Mouse (Mus musculus): ENCODE results near the gene Rsl24d1. TPM values are rescaled to one million over a fixed set of nuclear protein-coding genes. Genes with fewer than 3 reads are reported as not detected.
A peak's percentile ranks its signal among the peaks of the same experiment; 100 is the strongest.
"Not testable (repeated sequence)": the region's sequence is repeated elsewhere in the genome, so short reads cannot be mapped to it uniquely, and the experiment has no call there.

Gene Rsl24d1
- total and polyA plus RNA-seq, 3 experiments = 195 to 234 TPM; not detected in 1

DNA sequence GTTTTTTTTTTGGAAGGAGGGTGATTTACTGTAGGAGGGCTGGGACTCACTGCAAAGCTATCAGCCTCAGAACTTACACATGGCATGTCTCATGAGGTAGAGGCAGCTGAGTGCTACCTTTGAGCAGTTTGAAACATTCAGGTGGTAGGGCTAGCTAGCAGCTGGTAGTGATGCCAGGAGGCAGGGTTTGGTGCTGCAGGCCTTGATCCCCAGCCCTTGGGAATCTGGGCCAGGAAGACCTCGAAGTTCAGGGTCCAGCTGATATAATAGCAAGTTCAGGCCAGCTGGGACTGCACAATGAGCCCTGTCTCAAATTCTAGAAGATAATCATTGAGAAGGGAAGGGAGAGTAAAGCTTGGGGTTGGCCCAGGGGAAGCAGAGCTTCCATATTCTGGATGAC lies 8.1 kb upstream of the Rsl24d1 start:
- TF ChIP-seq POLR2AphosphoS2 (IDR thresholded peaks at IDR 0.05; ENCODE audit: low read length) (no peak), MYC (IDR thresholded peaks at IDR 0.05; ENCODE audit: low read depth, low read length) (no peak), E2F4 (IDR thresholded peaks at IDR 0.05; ENCODE audit: borderline replicate concordance, low read depth, low read length) (no peak), RAD21 (IDR thresholded peaks at IDR 0.05; ENCODE audit: low read depth, low read length) (no peak)
- H3K36me3 ChIP-seq (ENCODE audit: control insufficient read depth in 1 of 2, insufficient read depth in 2 of 2, low read length in 2 of 2) = no peaks in the 10 kb centered on the region
- no peaks in the 10 kb centered on the region for H3K4me1 ChIP-seq (ENCODE audit: control insufficient read depth in 1 of 2, insufficient read depth in 2 of 2, low read length in 2 of 2)
- no peak for DNase-seq (ENCODE audit: low read depth, low spot score)
- no peaks in the 10 kb centered on the region for H3K9me3 ChIP-seq (replicated peaks; ENCODE audit: insufficient read depth, low read length)
- H3K79me2 ChIP-seq (ENCODE audit: control insufficient read depth, insufficient read depth, low read length, poor library complexity) = no peaks in the 10 kb centered on the region
- H3K4me3 ChIP-seq (ENCODE audit: control insufficient read depth in 1 of 2, insufficient read depth in 1 of 2, low read depth in 2 of 2, low read length in 2 of 2) = no peak overlapping the region
- H3K27me3 ChIP-seq (ENCODE audit: control insufficient read depth in 1 of 2, insufficient read depth in 2 of 2, low read length in 2 of 2) = peaks cover 1 to 5% of the 10 kb centered on the region in 2 experiments
- no peak overlapping the region for H3K27ac ChIP-seq (ENCODE audit: control insufficient read depth, low read depth, low read length)
- H3K9ac ChIP-seq (ENCODE audit: control insufficient read depth, low read depth, low read length, poor library complexity, severe bottlenecking) = no peak overlapping the region

DNA sequence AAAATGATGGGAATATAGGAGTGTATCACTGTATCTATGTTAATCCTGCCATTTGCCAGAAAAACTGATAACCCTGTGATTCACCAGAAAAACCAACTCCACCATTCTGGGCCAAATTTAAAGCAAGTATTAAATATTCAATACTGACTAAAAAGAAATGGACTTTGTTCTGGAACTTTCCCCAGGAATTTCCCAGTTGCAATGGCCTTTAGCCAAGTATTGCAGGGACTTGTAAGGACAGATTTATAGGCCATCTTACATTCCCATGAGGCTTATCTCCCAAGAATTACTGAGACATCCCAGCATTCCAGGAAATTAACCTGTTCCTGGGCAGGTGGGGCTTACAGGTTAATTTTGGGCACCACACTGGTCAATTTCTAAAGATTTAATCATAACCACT lies 7.5 kb upstream of the Rsl24d1 start:
- no peak for DNase-seq (ENCODE audit: low read depth, low spot score)
- no peaks in the 10 kb centered on the region for H3K4me1 ChIP-seq (ENCODE audit: control insufficient read depth in 1 of 2, insufficient read depth in 2 of 2, low read length in 2 of 2)
- H3K9ac ChIP-seq (ENCODE audit: control insufficient read depth, low read depth, low read length, poor library complexity, severe bottlenecking) = no peak overlapping the region
- H3K36me3 ChIP-seq (ENCODE audit: control insufficient read depth in 1 of 2, insufficient read depth in 2 of 2, low read length in 2 of 2) = no peaks in the 10 kb centered on the region
- H3K27ac ChIP-seq (ENCODE audit: control insufficient read depth, low read depth, low read length) = no peak overlapping the region
- H3K27me3 ChIP-seq (ENCODE audit: control insufficient read depth in 1 of 2, insufficient read depth in 2 of 2, low read length in 2 of 2) = peaks cover 1 to 5% of the 10 kb centered on the region in 2 experiments
- H3K79me2 ChIP-seq (ENCODE audit: control insufficient read depth, insufficient read depth, low read length, poor library complexity) = no peaks in the 10 kb centered on the region
- H3K9me3 ChIP-seq (replicated peaks; ENCODE audit: insufficient read depth, low read length) = no peaks in the 10 kb centered on the region
- TF ChIP-seq POLR2AphosphoS5 (IDR thresholded peaks at IDR 0.05; ENCODE audit: borderline replicate concordance, low read depth, low read length) = no peak
- TF ChIP-seq MYB (IDR thresholded peaks at IDR 0.05; ENCODE audit: low read depth, low read length) = no peak
- TF ChIP-seq KAT2A (conservative IDR thresholded peaks at IDR 0.05; ENCODE audit: low read depth, low read length) = no peak
- no peak for TF ChIP-seq E2F4 (IDR thresholded peaks at IDR 0.05; ENCODE audit: borderline replicate concordance, low read depth, low read length)
- no peak for TF ChIP-seq ETS1 (IDR thresholded peaks at IDR 0.05; ENCODE audit: low read depth, low read length)
- no peak for TF ChIP-seq TBP (IDR thresholded peaks at IDR 0.05; ENCODE audit: low read depth, low read length)
- TF ChIP-seq MAZ (IDR thresholded peaks at IDR 0.05; ENCODE audit: low read depth, low read length) = no peak
- no peak for TF ChIP-seq MXI1 (IDR thresholded peaks at IDR 0.05; ENCODE audit: low read depth, low read length)
- TF ChIP-seq MYC (IDR thresholded peaks at IDR 0.05; ENCODE audit: low read depth, low read length) = no peak
- no peak overlapping the region for H3K4me3 ChIP-seq (ENCODE audit: control insufficient read depth in 1 of 2, insufficient read depth in 1 of 2, low read depth in 2 of 2, low read length in 2 of 2)

DNA sequence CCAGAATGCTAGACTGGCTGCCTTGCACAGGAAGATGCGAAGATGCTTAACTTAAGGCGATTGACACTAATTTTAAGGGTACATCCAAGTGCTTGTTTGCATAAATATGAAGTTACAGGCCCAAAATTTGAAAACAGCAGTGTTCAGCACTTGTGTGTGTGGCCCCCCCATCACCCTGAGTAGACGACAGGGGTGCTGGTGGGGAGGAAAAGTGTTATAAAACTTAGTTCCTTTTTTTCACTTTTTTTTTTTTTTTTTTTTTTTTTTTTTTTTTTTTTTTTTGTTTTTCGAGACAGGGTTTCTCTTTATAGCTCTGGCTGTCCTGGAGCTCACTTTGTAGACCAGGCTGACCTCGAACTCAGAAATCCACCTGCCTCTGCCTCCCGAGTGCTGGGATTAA lies 3.5 kb downstream of the Rsl24d1 start:
- not testable (repeated sequence) for H3K9me3 ChIP-seq (replicated peaks; ENCODE audit: insufficient read depth, low read length); H3K4me3 ChIP-seq (ENCODE audit: control insufficient read depth in 1 of 2, insufficient read depth in 1 of 2, low read depth in 2 of 2, low read length in 2 of 2); H3K27ac ChIP-seq (ENCODE audit: control insufficient read depth, low read depth, low read length); H3K27me3 ChIP-seq (ENCODE audit: control insufficient read depth in 1 of 2, insufficient read depth in 2 of 2, low read length in 2 of 2); H3K9ac ChIP-seq (ENCODE audit: control insufficient read depth, low read depth, low read length, poor library complexity, severe bottlenecking); H3K4me1 ChIP-seq (ENCODE audit: control insufficient read depth in 1 of 2, insufficient read depth in 2 of 2, low read length in 2 of 2)
- peak; percentile 80 for TF ChIP-seq ZNF384 (IDR thresholded peaks at IDR 0.05; ENCODE audit: low read depth, low read length)
- peaks cover 14 to 21% of the 10 kb centered on the region in 2 experiments for H3K36me3 ChIP-seq (ENCODE audit: control insufficient read depth in 1 of 2, insufficient read depth in 2 of 2, low read length in 2 of 2)
- peaks cover 29% of the 10 kb centered on the region for H3K79me2 ChIP-seq (ENCODE audit: control insufficient read depth, insufficient read depth, low read length, poor library complexity)
- peak; percentile 18 for DNase-seq (ENCODE audit: low read depth, low spot score)

All from MEL (cell line).